Mouse (Mus musculus): ENCODE data around the gene Lrrc8a. TPM values are rescaled to one million over a fixed set of nuclear protein-coding genes. Genes with fewer than 3 reads are reported as not detected.
A peak's percentile ranks its signal among the peaks of the same experiment; 100 is the strongest.

Gene Lrrc8a
- polyA plus RNA-seq, 1 experiment from 2014 or later: 58.2 TPM

DNA sequence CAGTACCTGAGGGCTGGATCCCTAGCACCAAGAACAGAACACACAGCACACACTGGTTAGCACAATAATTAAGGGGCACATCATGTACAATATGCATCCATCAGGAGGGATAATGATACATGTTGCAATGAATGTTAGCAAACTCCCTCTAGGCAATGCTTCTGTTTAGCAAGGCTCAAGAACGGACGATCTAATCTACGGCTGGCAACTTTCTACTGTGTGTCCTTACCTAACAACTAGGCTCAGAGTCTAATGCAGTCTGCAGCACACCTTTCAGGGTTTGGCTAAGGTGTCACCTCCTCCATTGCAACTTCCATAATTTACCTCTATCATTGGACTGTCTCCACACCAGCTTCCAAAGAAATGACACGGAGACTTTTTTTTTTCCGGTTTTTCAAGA, 21.2 kb upstream of the Lrrc8a start:
- no peaks in the 10 kb centered on the region for H3K9me3 ChIP-seq (ENCODE audit: control insufficient read depth, low read length)
- no peak overlapping the region for H3K4me2 ChIP-seq (ENCODE audit: low read depth, severe bottlenecking)
- H3K36me3 ChIP-seq (ENCODE audit: control insufficient read depth, insufficient read depth, low read length): no peaks in the 10 kb centered on the region
- 94% methylated on average over 5 of the region's 5 CpGs for WGBS
- H3K9ac ChIP-seq (ENCODE audit: low read length): no peak overlapping the region
- ATAC-seq (ENCODE audit: insufficient number of reproducible peaks, low FRiP score, low TSS enrichment, low read depth) (no peak), DNase-seq (ENCODE audit: low spot score) (no peak)
- H3K27me3 ChIP-seq (ENCODE audit: control insufficient read depth, insufficient read depth, low read length): no peaks in the 10 kb centered on the region
- H3K4me1 ChIP-seq (ENCODE audit: control insufficient read depth, insufficient read depth, low read length): no peaks in the 10 kb centered on the region
- H3K27ac ChIP-seq (replicated peaks; ENCODE audit: low read depth, low read length): no peak overlapping the region
- H3K4me3 ChIP-seq (ENCODE audit: low read depth, low read length): no peak overlapping the region

DNA sequence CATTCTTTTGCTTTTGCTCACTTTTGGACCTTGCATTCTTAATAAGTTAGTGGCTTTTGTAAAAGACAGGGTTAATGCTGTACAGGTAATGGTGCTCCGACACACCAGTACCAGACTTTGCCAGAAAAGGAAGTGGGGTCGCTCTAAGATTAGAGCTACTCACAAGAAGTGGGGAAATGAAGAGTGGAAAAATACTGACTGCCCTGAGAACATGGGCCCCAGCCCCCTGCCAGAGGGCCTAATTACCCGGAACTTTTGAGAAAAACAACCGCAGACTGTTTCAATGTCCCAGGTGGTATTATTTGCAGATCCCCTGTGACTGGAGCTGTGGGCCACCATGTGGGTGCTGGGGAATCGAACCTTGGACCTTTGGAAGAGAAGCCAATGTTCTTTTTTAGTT, 1.9 kb upstream of the Lrrc8a start:
- 81% methylated on average over 5 of the region's 5 CpGs for WGBS
- Histone ChIP-seq H3K9me3 (ENCODE audit: control insufficient read depth, low read length) (no peaks in the 10 kb centered on the region), H3K27ac (replicated peaks; ENCODE audit: low read depth, low read length) (no peak overlapping the region), H3K36me3 (ENCODE audit: control insufficient read depth, insufficient read depth, low read length) (no peaks in the 10 kb centered on the region), H3K27me3 (ENCODE audit: control insufficient read depth, insufficient read depth, low read length) (no peaks in the 10 kb centered on the region), H3K9ac (ENCODE audit: low read length) (no peak overlapping the region), H3K4me2 (ENCODE audit: low read depth, severe bottlenecking) (no peak overlapping the region), H3K4me3 (ENCODE audit: low read depth, low read length) (no peak overlapping the region), H3K4me1 (ENCODE audit: control insufficient read depth, insufficient read depth, low read length) (peaks cover 10% of the 10 kb centered on the region)
- ATAC-seq (ENCODE audit: insufficient number of reproducible peaks, low FRiP score, low TSS enrichment, low read depth) (no peak), DNase-seq (ENCODE audit: low spot score) (no peak)

DNA sequence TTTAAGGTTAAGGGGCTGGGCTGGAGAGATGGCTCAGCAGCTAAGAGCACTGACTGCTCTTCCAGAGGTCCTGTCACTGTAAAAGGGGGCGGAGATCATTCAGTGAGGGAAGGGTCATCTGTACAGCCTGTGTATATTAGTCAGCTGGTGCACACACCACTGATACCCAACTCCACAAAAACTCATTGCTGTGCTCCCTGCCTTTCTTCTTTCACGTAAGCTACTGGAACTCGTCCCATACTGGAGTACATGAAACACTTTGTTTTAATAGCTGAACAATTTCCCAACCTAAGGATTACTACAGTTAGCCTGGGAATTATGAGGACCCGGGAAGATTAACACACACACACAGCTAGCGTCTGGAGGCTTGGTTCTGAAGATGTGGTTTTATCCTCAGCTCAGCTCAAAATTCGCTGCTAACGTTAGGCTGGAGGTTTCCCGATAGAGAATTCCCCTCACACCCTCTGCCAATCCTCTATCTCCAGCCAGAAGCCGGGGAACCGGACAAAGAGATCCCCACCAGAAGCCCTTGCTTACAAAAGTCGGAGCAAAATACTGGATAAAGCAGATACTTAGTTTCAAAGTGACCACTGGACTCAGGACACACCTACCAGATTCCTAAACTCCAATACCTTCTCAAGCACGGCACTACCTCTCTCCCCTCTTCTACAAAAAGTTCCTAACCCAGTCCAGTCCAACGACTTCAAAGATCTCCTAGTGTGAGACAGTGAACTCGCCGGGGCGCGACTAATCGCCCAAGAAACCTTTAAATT, 903 bp upstream of the Lrrc8a start:
- H3K9me3 ChIP-seq (ENCODE audit: control insufficient read depth, low read length): no peaks in the 10 kb centered on the region
- no peaks in the 10 kb centered on the region for H3K27me3 ChIP-seq (ENCODE audit: control insufficient read depth, insufficient read depth, low read length)
- DNase-seq (ENCODE audit: low spot score) (no peak), ATAC-seq (ENCODE audit: insufficient number of reproducible peaks, low FRiP score, low TSS enrichment, low read depth) (no peak)
- 6% methylated on average over 18 of the region's 18 CpGs for WGBS
- H3K36me3 ChIP-seq (ENCODE audit: control insufficient read depth, insufficient read depth, low read length): peaks cover 8% of the 10 kb centered on the region; the same call in 1 of the 2 replicates
- peak overlapping the region; percentile 88 for H3K9ac ChIP-seq (ENCODE audit: low read length)
- peaks cover 10% of the 10 kb centered on the region for H3K4me1 ChIP-seq (ENCODE audit: control insufficient read depth, insufficient read depth, low read length)
- peak overlapping the region; percentile 75 for H3K4me2 ChIP-seq (ENCODE audit: low read depth, severe bottlenecking)
- H3K27ac ChIP-seq (replicated peaks; ENCODE audit: low read depth, low read length): peak overlapping the region; percentile 49
- peak overlapping the region; percentile 85 for H3K4me3 ChIP-seq (ENCODE audit: low read depth, low read length)

DNA sequence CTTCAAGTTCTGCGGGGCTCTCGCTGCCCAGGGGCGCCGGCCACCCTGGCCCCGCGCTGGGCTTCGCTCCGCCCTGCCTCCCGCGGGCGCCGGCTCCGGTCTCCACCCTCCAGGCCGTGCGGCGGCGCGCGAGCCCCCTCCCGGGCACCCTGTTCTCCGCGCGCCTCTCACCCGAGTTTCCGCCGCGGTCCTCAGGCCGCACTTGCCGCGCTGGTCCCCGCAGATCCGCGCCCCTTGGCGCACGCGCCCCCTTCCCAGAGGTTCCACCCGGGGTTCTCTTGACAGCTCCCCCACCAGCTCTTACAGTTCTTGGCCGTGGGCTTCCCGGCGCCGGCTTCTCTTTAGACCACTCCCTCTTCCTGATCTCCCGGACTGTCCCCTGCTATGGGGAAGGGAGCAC, 366 bp downstream of the Lrrc8a start:
- H3K4me1 ChIP-seq (ENCODE audit: control insufficient read depth, insufficient read depth, low read length): peaks cover 12% of the 10 kb centered on the region
- H3K9ac ChIP-seq (ENCODE audit: low read length): peak overlapping the region; percentile 88
- no peaks in the 10 kb centered on the region for H3K9me3 ChIP-seq (ENCODE audit: control insufficient read depth, low read length)
- H3K27me3 ChIP-seq (ENCODE audit: control insufficient read depth, insufficient read depth, low read length): no peaks in the 10 kb centered on the region
- peaks cover 8% of the 10 kb centered on the region; the same call in 1 of the 2 replicates for H3K36me3 ChIP-seq (ENCODE audit: control insufficient read depth, insufficient read depth, low read length)
- peak overlapping the region; percentile 86 for H3K4me2 ChIP-seq (ENCODE audit: low read depth, severe bottlenecking)
- 0% methylated on average over 32 of the region's 42 CpGs for WGBS
- DNase-seq (ENCODE audit: low spot score) (no peak), ATAC-seq (ENCODE audit: insufficient number of reproducible peaks, low FRiP score, low TSS enrichment, low read depth) (peak; percentile 82)
- H3K4me3 ChIP-seq (ENCODE audit: low read depth, low read length): peak overlapping the region; percentile 85
- peak overlapping the region; percentile 49 for H3K27ac ChIP-seq (replicated peaks; ENCODE audit: low read depth, low read length)

DNA sequence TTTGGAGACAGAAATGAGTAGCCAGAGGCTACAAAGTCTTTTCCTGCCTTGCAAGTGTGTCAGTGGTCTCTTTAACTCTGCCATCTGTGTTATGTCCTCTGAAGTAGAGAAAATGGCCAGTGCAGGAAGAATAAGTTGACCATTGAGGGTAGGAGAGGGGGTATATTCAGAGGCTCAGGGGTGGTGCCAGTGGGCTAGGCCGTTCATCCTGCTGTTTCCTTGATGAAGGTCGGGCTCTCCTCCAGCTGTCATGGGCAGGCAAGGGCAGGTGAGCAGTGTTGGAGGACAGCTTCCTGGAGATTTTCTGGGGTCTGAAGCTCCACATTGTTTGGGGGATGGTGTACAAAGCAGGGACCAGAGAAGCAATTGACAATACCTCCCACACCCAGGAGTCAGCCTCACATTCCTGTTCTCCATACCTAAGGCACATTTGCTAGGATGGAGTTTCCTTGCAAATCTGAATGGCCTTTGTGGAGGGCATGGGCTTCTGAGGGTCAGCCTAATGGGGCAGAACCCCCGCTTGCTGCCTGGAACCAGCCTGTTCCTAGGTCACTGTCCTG, 1.5 kb downstream of the Lrrc8a start:
- 79% methylated on average over 3 of the region's 3 CpGs for WGBS
- no peak overlapping the region for H3K27ac ChIP-seq (replicated peaks; ENCODE audit: low read depth, low read length)
- ATAC-seq (ENCODE audit: insufficient number of reproducible peaks, low FRiP score, low TSS enrichment, low read depth): no peak

DNA sequence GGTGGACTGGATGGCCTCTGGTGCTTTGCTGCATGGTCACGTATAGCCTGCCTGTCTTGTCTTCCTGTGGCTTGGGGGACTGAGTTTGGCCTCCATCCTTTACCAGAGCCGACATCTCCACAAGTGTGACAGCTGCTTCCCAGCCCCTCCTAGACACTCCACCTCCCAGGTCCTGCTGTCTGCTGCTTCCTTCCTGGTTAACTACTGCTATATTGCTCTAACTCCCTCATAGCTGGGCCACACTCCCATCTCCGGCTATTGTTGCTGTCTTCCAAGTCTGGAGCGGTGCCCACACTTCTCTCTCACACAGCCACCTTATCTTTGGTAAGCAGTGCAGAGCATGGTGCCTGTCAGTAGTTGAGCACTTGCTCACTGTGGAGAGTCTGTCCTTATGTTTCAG, 2.3 kb downstream of the Lrrc8a start:
- ATAC-seq (ENCODE audit: insufficient number of reproducible peaks, low FRiP score, low TSS enrichment, low read depth) (no peak), DNase-seq (ENCODE audit: low spot score) (no peak)
- no peak overlapping the region for H3K4me3 ChIP-seq (ENCODE audit: low read depth, low read length)
- no peak overlapping the region for H3K9ac ChIP-seq (ENCODE audit: low read length)
- peaks cover 10% of the 10 kb centered on the region; the same call in 1 of the 2 replicates for H3K36me3 ChIP-seq (ENCODE audit: control insufficient read depth, insufficient read depth, low read length)
- 83% methylated on average over 4 of the region's 4 CpGs for WGBS
- H3K9me3 ChIP-seq (ENCODE audit: control insufficient read depth, low read length): no peaks in the 10 kb centered on the region
- H3K4me1 ChIP-seq (ENCODE audit: control insufficient read depth, insufficient read depth, low read length): peaks cover 15% of the 10 kb centered on the region
- H3K27ac ChIP-seq (replicated peaks; ENCODE audit: low read depth, low read length): no peak overlapping the region
- H3K27me3 ChIP-seq (ENCODE audit: control insufficient read depth, insufficient read depth, low read length): no peaks in the 10 kb centered on the region
- H3K4me2 ChIP-seq (ENCODE audit: low read depth, severe bottlenecking): no peak overlapping the region

More for the DNA sequence above, 1.5 kb downstream of the Lrrc8a start:
- DNase-seq (ENCODE audit: low spot score): no peak
- Histone ChIP-seq H3K9ac (ENCODE audit: low read length) (peak overlapping the region; percentile 88; the same call in 1 of the 2 replicates), H3K4me3 (ENCODE audit: low read depth, low read length) (peak overlapping the region; percentile 85), H3K27me3 (ENCODE audit: control insufficient read depth, insufficient read depth, low read length) (no peaks in the 10 kb centered on the region), H3K9me3 (ENCODE audit: control insufficient read depth, low read length) (no peaks in the 10 kb centered on the region), H3K36me3 (ENCODE audit: control insufficient read depth, insufficient read depth, low read length) (peaks cover 8% of the 10 kb centered on the region; the same call in 1 of the 2 replicates), H3K4me2 (ENCODE audit: low read depth, severe bottlenecking) (peak overlapping the region; percentile 86), H3K4me1 (ENCODE audit: control insufficient read depth, insufficient read depth, low read length) (peaks cover 12% of the 10 kb centered on the region)

DNA sequence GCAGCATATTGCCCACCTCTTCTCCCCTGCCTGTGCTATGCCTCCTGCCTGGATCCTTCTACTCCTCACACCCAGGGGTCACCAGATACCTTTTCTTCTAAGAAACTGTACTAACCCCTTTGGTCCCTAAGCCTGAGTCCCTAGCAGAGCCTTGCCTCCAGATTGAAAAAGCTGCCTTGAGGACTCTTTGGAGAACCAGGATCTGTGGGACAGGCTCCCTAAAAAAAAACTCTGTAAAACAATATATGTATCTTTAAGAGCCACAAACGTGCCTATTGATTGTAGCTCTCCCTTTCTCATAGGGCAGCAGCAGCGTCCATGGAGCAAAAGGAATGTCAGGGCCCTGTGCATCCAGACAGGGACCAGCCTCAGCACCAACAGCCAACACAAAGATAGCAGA, 2.8 kb downstream of the Lrrc8a start, which contains the start of gene Gm28035:
Gene Gm28035, plus strand, starts transcription at position 301 of the 400 bp plus-strand sequence.
- H3K9ac ChIP-seq (ENCODE audit: low read length): no peak within 1 kb of the TSS
- H3K27ac ChIP-seq (replicated peaks; ENCODE audit: low read depth, low read length): no peak within 1 kb of the TSS
- no peak for ATAC-seq (ENCODE audit: insufficient number of reproducible peaks, low FRiP score, low TSS enrichment, low read depth)
- H3K36me3 ChIP-seq (ENCODE audit: control insufficient read depth, insufficient read depth, low read length): peaks cover 11% of the 10 kb centered on the region; the same call in 1 of the 2 replicates
- H3K4me1 ChIP-seq (ENCODE audit: control insufficient read depth, insufficient read depth, low read length): peaks cover 15% of the 10 kb centered on the region
- no peak within 1 kb of the TSS for H3K4me2 ChIP-seq (ENCODE audit: low read depth, severe bottlenecking)
- no peak within 1 kb of the TSS for H3K4me3 ChIP-seq (ENCODE audit: low read depth, low read length)
- no peaks in the 10 kb centered on the region for H3K27me3 ChIP-seq (ENCODE audit: control insufficient read depth, insufficient read depth, low read length)
- 85% methylated on average over 2 of the region's 2 CpGs for WGBS
- no peaks in the 10 kb centered on the region for H3K9me3 ChIP-seq (ENCODE audit: control insufficient read depth, low read length)
- DNase-seq (ENCODE audit: low spot score): no peak

DNA sequence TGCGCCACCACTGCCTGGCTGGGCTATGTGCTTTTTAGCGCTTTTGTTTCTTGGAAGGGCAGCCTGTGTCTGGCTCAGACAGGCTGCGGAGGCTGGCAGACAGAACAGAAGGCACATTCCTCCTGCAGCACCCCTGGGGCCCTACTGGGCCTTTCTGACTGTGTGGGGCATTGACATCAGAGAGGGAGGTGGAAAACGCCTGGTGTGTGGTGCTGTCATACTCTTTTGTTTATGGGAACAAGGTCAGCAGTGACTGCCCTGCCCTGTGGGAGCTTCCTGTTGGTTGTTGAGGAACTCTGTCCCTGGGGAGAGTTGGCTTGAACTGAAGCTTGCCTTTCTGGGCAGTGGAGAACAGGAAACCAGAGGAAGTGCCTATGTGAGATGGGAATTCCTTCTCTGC, 5.0 kb downstream of the Lrrc8a start:
- ATAC-seq (ENCODE audit: insufficient number of reproducible peaks, low FRiP score, low TSS enrichment, low read depth) (no peak), DNase-seq (ENCODE audit: low spot score) (peak; percentile 33)
- H3K4me1 ChIP-seq (ENCODE audit: control insufficient read depth, insufficient read depth, low read length): peaks cover 15% of the 10 kb centered on the region
- 0 out of 2 replicates have a peak overlapping the region, but pooled peaks have one; percentile 18 for H3K27ac ChIP-seq (replicated peaks; ENCODE audit: low read depth, low read length)
- H3K4me3 ChIP-seq (ENCODE audit: low read depth, low read length): no peak overlapping the region
- H3K9me3 ChIP-seq (ENCODE audit: control insufficient read depth, low read length): no peaks in the 10 kb centered on the region
- peaks cover 11% of the 10 kb centered on the region; the same call in 1 of the 2 replicates for H3K36me3 ChIP-seq (ENCODE audit: control insufficient read depth, insufficient read depth, low read length)
- H3K27me3 ChIP-seq (ENCODE audit: control insufficient read depth, insufficient read depth, low read length): no peaks in the 10 kb centered on the region
- H3K4me2 ChIP-seq (ENCODE audit: low read depth, severe bottlenecking): no peak overlapping the region
- no peak overlapping the region for H3K9ac ChIP-seq (ENCODE audit: low read length)
- 46% methylated on average over 4 of the region's 4 CpGs for WGBS
